Mouse (Mus musculus) gastrocnemius, postnatal 25 days (tissue): Measurements from ENCODE around the gene Mlycd. TPM values are rescaled to one million over a fixed set of nuclear protein-coding genes. Genes with fewer than 3 reads are reported as not detected.

ENCODE experiments used
- total RNA-seq, 2 experiments: library from RNA; stranded (reverse); gene quantifications; 1 replicate in 1 of 2; 2 replicates in 1 of 2; pipeline ENCODE4 v1.2.3; 2021

The Mlycd gene
- total RNA-seq, 2 experiments from 2014 or later: 76.5 to 78.1 TPM

Other genes with a start within 250 kb of the Mlycd start
- 100 to 1,000 TPM; 139 to 145 TPM for gene Hsbp1, start 50.4 kb upstream of the Mlycd start, total RNA-seq
- gene Osgin1, start 39.2 kb downstream of the Mlycd start, total RNA-seq: 10 to 100 TPM in 1 of 2 experiments, 1 to 10 TPM in 1; 9.9 to 14.8 TPM
- gene Necab2, start 51.8 kb downstream of the Mlycd start, total RNA-seq: under 1 TPM; 0.13 to 0.18 TPM
- gene Slc38a8, start 106.8 kb downstream of the Mlycd start, total RNA-seq: not detected
- gene Mbtps1, start 163.9 kb downstream of the Mlycd start, total RNA-seq: 10 to 100 TPM; 26.7 to 27.0 TPM
- 10 to 100 TPM; 11.2 to 13.3 TPM for gene Hsdl1, start 180.3 kb downstream of the Mlycd start, total RNA-seq
- gene Dnaaf1, start 180.4 kb downstream of the Mlycd start, total RNA-seq: not detected
- 1 to 10 TPM; 3.4 to 4.0 TPM for gene Taf1c, start 210.3 kb downstream of the Mlycd start, total RNA-seq
- under 1 TPM in 1 of 2 experiments, not detected in 1; 0.23 TPM for gene Adad2, start 217.9 kb downstream of the Mlycd start, total RNA-seq
- gene Kcng4, start 240.8 kb downstream of the Mlycd start, total RNA-seq: 10 to 100 TPM in 1 of 2 experiments, 1 to 10 TPM in 1; 8.6 to 12.6 TPM